Mouse (Mus musculus) C2C12 (cell line): ENCODE measurements around the gene Xkr7.

Experiments used
- CEBPB ChIP-seq: IDR thresholded peaks from one replicate; pipeline ENCODE4 v1.6.1; 2011; ENCODE audit warnings: low read depth, mild to moderate bottlenecking, control low read depth, moderate library complexity
- CTCF ChIP-seq: IDR thresholded peaks from one replicate; pipeline ENCODE4 v1.5.1; 2011; ENCODE audit not compliant: control insufficient read depth, insufficient read depth, insufficient read length
- MAX ChIP-seq: IDR thresholded peaks from one replicate; pipeline ENCODE4 v1.6.1; 2011; ENCODE audit warnings: mild to moderate bottlenecking, control low read depth

- no peak for TF ChIP-seq CTCF
- no peak for TF ChIP-seq CEBPB
- TF ChIP-seq MAX: no peak
Observed at GRCm38 (mm10) chr2:153033545-153034230, 2.0 kb downstream of the Xkr7 start.
